In genomic region chr9:115870168-115870567, GRCm38 (mm10) we compare ENCODE assay signal across 13 mouse cellular contexts. TPM values are rescaled to one million over a fixed set of nuclear protein-coding genes. Genes with fewer than 3 reads are reported as not detected.
A peak's percentile ranks its signal among the peaks of the same experiment; 100 is the strongest.
DNase-seq lines count a peak whose midpoint lies in the region; ATAC-seq and TF ChIP-seq lines count a peak whose summit lies in the region.
"Had no signal": no experiment of that assay in that cellular context is flagged by ENCODE, and none has a peak within 500 bp of the region (broad histone marks: within the 10 kb centered on the region; RNA-seq: fewer than 3 reads in every experiment).

No protein-coding gene starts in this region.

- H3K36me3 ChIP-seq in heart, adult 2 months (ENCODE audit: control insufficient read depth, insufficient read depth, low read length): no peaks in the 10 kb centered on the region
- H3K36me3 ChIP-seq in kidney, embryonic 16.5 days (ENCODE audit: insufficient read depth, low read length): no peaks in the 10 kb centered on the region
- H3K36me3 ChIP-seq: hindbrain, embryonic 10.5 days; kidney, embryonic 15.5 days; limb, embryonic 13.5 days had no signal

- 88% methylated on average over 13 of the region's 13 CpGs for WGBS in heart, adult 2 months
- 89% methylated on average over 13 of the region's 13 CpGs for WGBS in kidney, embryonic 16.5 days

- no peak overlapping the region for H3K4me3 ChIP-seq in heart, adult 2 months
- no peak overlapping the region for H3K4me3 ChIP-seq in kidney, embryonic 16.5 days (ENCODE audit: low read length)
- H3K4me3 ChIP-seq: hindbrain, embryonic 10.5 days; kidney, embryonic 15.5 days; limb, embryonic 13.5 days; megakaryocyte, embryonic 14.5 days had no signal

- no peak overlapping the region for H3K9ac ChIP-seq in heart, adult 2 months (ENCODE audit: low read depth, low read length)
- no peak overlapping the region for H3K9ac ChIP-seq in kidney, embryonic 16.5 days (replicated peaks; ENCODE audit: low read length)
- H3K9ac ChIP-seq: kidney, embryonic 15.5 days; limb, embryonic 13.5 days had no signal

- peak; percentile 42 for TF ChIP-seq CTCF in heart, adult 2 months (IDR thresholded peaks at IDR 0.05)

- TF ChIP-seq EP300 in heart, adult 2 months (IDR thresholded peaks at IDR 0.05; ENCODE audit: insufficient read depth, low read depth, low read length): no peak

- no peak for ATAC-seq in kidney, embryonic 16.5 days (ENCODE audit: low FRiP score, low TSS enrichment)

- intact Hi-C loops in heart, adult 2 months (cut with DNase I): no loop called here
- intact Hi-C loops in heart, postnatal 25 days (cut with DNase I): no loop called here
- intact Hi-C loops in left cerebral cortex, postnatal 4 days (cut with DNase I): no loop called here
- intact Hi-C loops in left cerebral cortex, postnatal 36 days (cut with DNase I): loop anchor here (5.0 kb wide), 1 partner anchor 163 kb away; no protein-coding TSS in a partner anchor

- H3K27ac ChIP-seq in heart, adult 2 months: no peak overlapping the region
- no peak overlapping the region for H3K27ac ChIP-seq in kidney, embryonic 16.5 days (ENCODE audit: low read length)
- H3K27ac ChIP-seq: hindbrain, embryonic 10.5 days; kidney, embryonic 15.5 days; limb, embryonic 13.5 days had no signal

- no peak for TF ChIP-seq POLR2A in heart, adult 2 months (IDR thresholded peaks at IDR 0.05; ENCODE audit: insufficient read depth, low read depth, low read length)

- peaks cover 2% of the 10 kb centered on the region; the same call in 1 of the 2 replicates for H3K4me1 ChIP-seq in heart, adult 2 months (ENCODE audit: control insufficient read depth, insufficient read depth, low read length)
- H3K4me1 ChIP-seq in kidney, embryonic 16.5 days (ENCODE audit: insufficient read depth, low read length): no peaks in the 10 kb centered on the region
- H3K4me1 ChIP-seq: hindbrain, embryonic 10.5 days; kidney, embryonic 15.5 days; limb, embryonic 13.5 days had no signal

- DNase-seq in heart, adult 2 months: no peak
- no peak for DNase-seq in heart, postnatal 25 days (ENCODE audit: low spot score)
- peak; percentile 12 for DNase-seq in left cerebral cortex, postnatal 4 days
- DNase-seq in left cerebral cortex, postnatal 36 days (ENCODE audit: low spot score in 2 of 2): no peak
- DNase-seq in A20 (ENCODE audit: low read depth, low spot score) (peak; percentile 14), R1 (ENCODE audit: low read depth, low spot score) (peak; percentile 33)
- no peak for DNase-seq in spleen, postnatal 10 days (ENCODE audit: low spot score in 2 of 2)
- DNase-seq: gastrocnemius, postnatal 14 days had no signal

- H3K79me2 ChIP-seq in heart, adult 2 months (replicated peaks; ENCODE audit: control insufficient read depth, insufficient read depth, low read length): no peaks in the 10 kb centered on the region

- no peak overlapping the region for H3K4me2 ChIP-seq in kidney, embryonic 16.5 days (replicated peaks; ENCODE audit: low read depth, low read length)
- H3K4me2 ChIP-seq: kidney, embryonic 15.5 days; limb, embryonic 13.5 days had no signal

- H3K27me3 ChIP-seq in heart, adult 2 months (ENCODE audit: control insufficient read depth, insufficient read depth, low read length): no peaks in the 10 kb centered on the region
- H3K27me3 ChIP-seq in kidney, embryonic 16.5 days (ENCODE audit: insufficient read depth, low read length): no peaks in the 10 kb centered on the region
- H3K27me3 ChIP-seq: kidney, embryonic 15.5 days; limb, embryonic 13.5 days had no signal

- H3K9me3 ChIP-seq in kidney, embryonic 16.5 days (ENCODE audit: low read length): 0 out of 2 replicates have a peak, but pooled peaks cover 7% of the 10 kb centered on the region

RNA-seq across cellular contexts. Expression of gene Gadl1, which starts 39.1 kb away (rescaled TPM):
- not detected for total RNA-seq in heart, adult 2 months (2021)
- 0.16 TPM in 1 of 2 replicates, not detected in the other for polyA plus RNA-seq in heart, adult 2 months (2012; rRNA removed)
- total RNA-seq in heart, postnatal 25 days (2021): under 1 TPM in 1 of 2 experiments, not detected in 1; 0.05 TPM
- total RNA-seq in left cerebral cortex, postnatal 4 days (2021): under 1 TPM in 1 of 2 experiments, not detected in 1; 0.10 TPM
- total RNA-seq in left cerebral cortex, postnatal 36 days (2021): under 1 TPM; 0.57 to 0.63 TPM
- polyA plus RNA-seq in kidney, embryonic 16.5 days (2015; fragmentation: Nextera tagmentation; extraction: Ambion mirVana): 0.49 and 0.96 TPM in 2 replicates

Comparison
In these comparisons a context has a peak if more than half of its experiments do, and no peak if none do; other contexts are left out.
1. DNase-seq: peak in left cerebral cortex, postnatal 4 days (single experiment), A20 (single experiment) and R1 (single experiment); none in heart, adult 2 months (0 of 2), heart, postnatal 25 days (single experiment), left cerebral cortex, postnatal 36 days (0 of 2) and spleen, postnatal 10 days (0 of 2).